Mouse (Mus musculus) macrophage (primary cell): ENCODE results near the gene Gm27029. TPM values are rescaled to one million over a fixed set of nuclear protein-coding genes. Genes with fewer than 3 reads are reported as not detected.
"Not testable (repeated sequence)": the region's sequence is repeated elsewhere in the genome, so short reads cannot be mapped to it uniquely, and the experiment has no call there.

Experiments used
- H3K27ac ChIP-seq: fragments of 350-480 bp; formaldehyde crosslinking; 2 replicates; pipeline ENCODE4 v1.9.0; 2021
- H3K36me3 ChIP-seq: fragments of 350-480 bp; formaldehyde crosslinking; 2 replicates; pipeline ENCODE4 v1.9.0; 2021; ENCODE audit errors: inconsistent target
- H3K4me3 ChIP-seq: fragments of 350-480 bp; formaldehyde crosslinking; 2 replicates; pipeline ENCODE4 v1.9.0; 2021; ENCODE audit errors: inconsistent target
- H3K79me2 ChIP-seq: fragments of 350-480 bp; formaldehyde crosslinking; 2 replicates; pipeline ENCODE4 v1.9.0; 2021; ENCODE audit errors: inconsistent target
- WGBS: methylation state at CpG from one replicate; pipeline ENCODE4 v1.1.7; 2026; ENCODE audit warnings: inconsistent platforms; ENCODE audit not compliant: missing documents; 5-methylcytosine and 5-hydroxymethylcytosine counted together
- polyA plus RNA-seq: library from polyadenylated mRNA; stranded (reverse); fragments of 250-400 nt; gene quantifications from 3 replicates; pipeline ENCODE4 v1.2.4, GENCODE M21; 2018; ENCODE audit warnings: inconsistent platforms

Gm27029 gene
- polyA plus RNA-seq, 1 experiment from 2014 or later: not detected

DNA sequence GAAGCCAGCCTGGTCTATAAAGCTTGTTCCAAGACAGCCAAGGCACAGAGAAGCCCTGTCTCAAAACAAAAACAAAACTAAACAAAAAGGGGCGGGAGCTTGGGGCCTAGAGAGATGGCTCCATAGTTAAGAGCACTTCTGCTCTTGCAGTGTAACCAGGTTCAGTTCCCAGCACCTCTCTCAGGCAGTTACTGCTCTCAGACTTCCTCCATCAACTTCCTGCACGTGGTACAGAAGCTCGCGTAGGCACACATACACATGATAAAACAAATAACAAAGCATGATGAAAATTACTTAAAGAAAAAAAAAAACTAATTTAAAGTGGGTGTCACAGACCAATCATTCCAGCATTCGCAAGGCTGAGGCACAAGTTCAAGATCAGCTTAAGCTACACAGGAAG is 4.4 kb downstream of the Gm27029 start:
- H3K36me3 ChIP-seq: no peaks in the 10 kb centered on the region
- no peaks in the 10 kb centered on the region; the same call in 1 of the 2 replicates for H3K79me2 ChIP-seq
- H3K27ac ChIP-seq: no peak overlapping the region
- WGBS: 97% methylated on average over 3 of the region's 5 CpGs
- H3K4me3 ChIP-seq: no peak overlapping the region

DNA sequence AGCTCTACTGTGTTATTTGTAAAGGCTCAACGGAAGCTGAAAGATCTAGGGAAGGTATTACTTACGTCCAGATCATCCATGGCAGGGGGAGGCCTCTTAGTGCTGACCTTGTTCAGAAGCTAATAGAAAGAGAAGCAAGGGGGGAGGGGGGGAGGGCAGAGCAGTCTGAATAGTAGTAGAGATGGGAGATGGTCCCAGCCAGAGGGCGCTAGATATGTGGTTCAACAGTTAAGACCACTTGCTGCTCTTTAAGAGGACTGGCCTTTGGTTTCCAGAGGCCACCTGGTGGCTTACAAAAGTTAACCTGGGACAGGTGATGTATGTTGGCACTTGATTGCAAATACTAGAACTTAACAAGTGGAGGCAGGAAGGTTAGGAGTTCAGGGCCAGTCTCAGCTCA is 5.0 kb downstream of the Gm27029 start:
- no peaks in the 10 kb centered on the region for H3K36me3 ChIP-seq
- WGBS: 88% methylated on average over 3 of the region's 3 CpGs
- H3K4me3 ChIP-seq: no peak overlapping the region
- H3K27ac ChIP-seq: no peak overlapping the region
- H3K79me2 ChIP-seq: no peaks in the 10 kb centered on the region; the same call in 1 of the 2 replicates

DNA sequence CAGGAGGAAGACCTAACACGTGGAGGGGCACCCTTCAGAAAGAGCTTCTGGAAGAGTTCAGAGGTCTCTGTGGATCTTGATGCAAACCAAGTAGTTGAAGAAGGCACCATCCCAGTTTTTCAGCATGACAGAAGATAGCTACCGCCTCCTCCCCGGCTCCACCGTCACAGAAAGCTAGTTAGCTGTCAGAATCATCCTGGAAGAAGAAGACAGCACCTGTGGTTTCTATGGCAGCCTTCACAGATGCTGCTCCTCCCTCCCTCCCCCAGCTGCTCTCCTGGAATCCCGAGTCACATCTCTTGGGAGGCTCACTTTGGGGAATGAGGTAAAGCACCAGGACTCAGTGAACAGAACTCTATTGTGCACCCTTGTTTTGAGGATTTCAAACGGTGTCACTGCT is 5.6 kb downstream of the Gm27029 start:
- WGBS: 86% methylated on average over 6 of the region's 6 CpGs
- no peak overlapping the region for H3K27ac ChIP-seq
- H3K36me3 ChIP-seq: no peaks in the 10 kb centered on the region
- H3K79me2 ChIP-seq: no peaks in the 10 kb centered on the region; the same call in 1 of the 2 replicates
- no peak overlapping the region for H3K4me3 ChIP-seq

DNA sequence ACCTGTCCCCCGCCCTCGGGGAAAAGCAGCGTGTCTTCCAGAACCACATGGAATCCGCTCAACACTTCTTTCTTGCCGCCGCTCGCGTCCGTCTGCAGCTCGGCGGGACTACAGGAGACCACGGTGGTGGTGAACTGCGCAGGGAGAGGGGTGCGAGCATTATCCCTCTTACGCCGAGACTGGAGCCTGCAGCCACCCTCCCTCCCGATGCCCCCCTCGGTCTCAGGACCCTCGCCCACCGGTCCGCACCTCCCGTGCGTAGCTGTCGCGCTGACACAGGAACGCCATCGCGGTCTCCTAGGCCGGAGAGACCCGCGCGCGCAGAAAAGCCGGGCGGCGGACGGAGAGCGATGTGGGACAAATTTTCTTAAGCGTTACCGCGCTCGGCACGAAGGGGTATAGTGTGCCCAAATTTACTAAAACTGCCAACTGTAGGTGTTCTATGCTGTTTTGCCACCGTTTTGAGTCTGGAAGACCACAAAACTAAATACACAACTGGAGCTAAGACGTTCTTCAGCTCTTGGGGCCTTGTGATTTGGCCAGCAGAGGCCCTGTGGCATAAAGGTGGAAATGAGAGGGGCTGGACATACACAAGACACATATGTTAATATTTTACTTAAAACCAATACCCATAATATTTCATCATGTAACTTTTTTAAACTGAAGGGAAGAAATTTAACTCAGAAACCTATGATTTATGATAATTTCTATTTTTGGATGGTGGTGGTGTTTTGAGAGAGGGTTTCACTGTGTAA is 7.3 kb downstream of the Gm27029 start, which contains the start of gene Aarsd1:
Aarsd1 (minus strand) TSS at position 515 of the 755 bp plus-strand sequence.
- peak within 1 kb of the TSS; percentile 21; the same call in 1 of the 2 replicates for H3K27ac ChIP-seq

DNA sequence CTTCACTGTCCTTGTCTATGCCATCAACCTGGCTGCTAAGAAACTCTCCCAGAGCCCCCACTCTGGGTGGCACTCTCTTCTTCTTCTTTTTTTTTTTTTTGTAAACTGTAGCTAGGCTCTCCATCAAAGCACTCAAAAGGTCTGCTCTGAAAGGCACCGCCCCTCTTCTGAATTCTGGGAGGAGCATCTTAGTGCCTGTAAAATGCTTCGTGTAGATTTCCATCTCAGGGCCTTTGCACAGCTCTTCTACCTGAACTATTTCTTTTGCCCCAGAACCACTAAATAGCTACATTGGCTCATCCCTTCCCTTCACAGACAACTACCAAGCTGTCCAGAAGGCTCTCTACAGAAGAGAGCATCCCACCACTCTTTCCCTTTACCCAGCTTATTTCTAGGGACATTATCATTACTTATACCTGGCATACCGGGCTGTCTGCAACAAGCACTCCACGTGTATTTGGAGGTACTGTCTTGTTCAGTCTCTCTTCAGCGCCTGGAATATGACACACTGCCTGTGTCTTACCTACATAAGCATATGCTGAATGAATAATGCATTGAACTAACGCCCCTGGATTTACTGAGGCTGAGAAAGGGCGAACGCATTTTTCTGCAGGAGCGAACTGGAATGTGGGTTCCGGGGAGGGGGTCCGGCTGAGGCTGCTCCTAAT is 8.0 kb downstream of the Gm27029 start:
- Histone ChIP-seq H3K36me3 (0 out of 2 replicates have a peak, but pooled peaks cover 7% of the 10 kb centered on the region), H3K27ac (peak overlapping the region; percentile 21; the same call in 1 of the 2 replicates), H3K4me3 (peak overlapping the region; percentile 78), H3K79me2 (no peaks in the 10 kb centered on the region; the same call in 1 of the 2 replicates)
- WGBS: 3% methylated on average over 11 of the region's 11 CpGs

More for the DNA sequence above, 7.3 kb downstream of the Gm27029 start, which contains the start of gene Aarsd1:
- H3K36me3 ChIP-seq: 0 out of 2 replicates have a peak, but pooled peaks cover under 1% of the 10 kb centered on the region
- no peaks in the 10 kb centered on the region; the same call in 1 of the 2 replicates for H3K79me2 ChIP-seq
- peak within 1 kb of the TSS; percentile 78 for H3K4me3 ChIP-seq
- WGBS: 2% methylated on average over 39 of the region's 45 CpGs

DNA sequence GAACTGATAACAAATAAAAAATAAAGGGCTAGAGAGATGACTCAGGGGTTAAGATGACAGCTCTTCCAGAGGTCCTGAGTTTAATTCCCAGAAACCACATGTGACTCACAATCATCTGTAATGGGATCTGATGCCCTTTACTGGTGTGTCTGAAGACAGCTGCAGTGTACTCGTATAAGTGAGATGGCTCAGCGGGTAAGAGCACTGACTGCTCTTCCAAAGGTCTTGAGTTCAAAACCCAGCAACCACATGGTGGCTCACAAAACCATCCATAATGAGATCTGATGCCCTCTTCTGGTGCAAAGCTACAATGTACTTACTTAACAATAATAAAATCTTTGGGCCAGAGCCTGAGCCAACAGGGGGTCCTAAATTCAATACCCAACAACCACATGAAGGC is 9.3 kb downstream of the Gm27029 start:
- 100% methylated on average over 2 of the region's 2 CpGs for WGBS
- no peak overlapping the region for H3K4me3 ChIP-seq
- H3K79me2 ChIP-seq: no peaks in the 10 kb centered on the region; the same call in 1 of the 2 replicates
- H3K27ac ChIP-seq: no peak overlapping the region
- H3K36me3 ChIP-seq: 0 out of 2 replicates have a peak, but pooled peaks cover 15% of the 10 kb centered on the region

DNA sequence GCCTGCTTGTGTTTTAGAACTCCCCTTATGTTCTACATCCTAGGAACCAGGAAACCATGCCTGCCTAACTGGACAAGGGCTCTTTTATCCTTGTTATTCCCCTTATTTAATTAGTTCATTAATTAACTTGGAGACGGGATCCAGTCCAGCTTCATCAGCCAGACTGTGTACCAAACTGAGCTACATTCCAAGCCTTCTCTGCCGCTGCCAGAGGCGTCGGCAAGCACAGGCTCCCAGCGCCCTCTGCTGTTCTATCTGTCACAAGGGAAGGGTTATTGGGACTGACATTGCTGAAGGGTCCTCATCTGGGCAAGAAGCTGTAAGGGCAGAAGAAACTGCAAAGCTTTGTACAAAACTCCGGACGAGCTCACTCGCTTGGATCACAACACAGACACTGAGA is 29.5 kb downstream of the Gm27029 start:
- Histone ChIP-seq H3K27ac (no peak overlapping the region), H3K79me2 (no peaks in the 10 kb centered on the region), H3K36me3 (no peaks in the 10 kb centered on the region), H3K4me3 (no peak overlapping the region)
- 5% methylated on average over 8 of the region's 8 CpGs for WGBS

DNA sequence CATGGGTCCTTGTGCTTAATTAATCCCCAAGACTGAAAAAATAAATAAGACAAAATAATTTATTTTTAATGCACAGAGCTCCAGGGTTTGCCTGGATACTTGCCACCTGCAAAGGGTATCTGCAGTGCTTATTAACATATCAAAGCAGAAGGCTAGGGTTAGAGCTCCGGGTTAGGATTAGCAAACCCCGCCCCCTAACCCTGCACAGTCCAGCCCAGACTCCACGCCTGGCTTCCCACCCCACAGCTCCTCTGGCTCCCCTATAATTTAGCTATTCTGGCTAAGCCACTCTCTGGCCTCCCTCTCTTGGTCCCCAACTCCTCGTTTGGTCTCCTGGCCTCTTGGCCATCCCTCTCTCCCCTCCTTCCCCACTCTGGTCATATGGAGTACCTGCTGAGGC is 42.8 kb downstream of the Gm27029 start:
- 51% methylated on average over 4 of the region's 4 CpGs for WGBS

DNA sequence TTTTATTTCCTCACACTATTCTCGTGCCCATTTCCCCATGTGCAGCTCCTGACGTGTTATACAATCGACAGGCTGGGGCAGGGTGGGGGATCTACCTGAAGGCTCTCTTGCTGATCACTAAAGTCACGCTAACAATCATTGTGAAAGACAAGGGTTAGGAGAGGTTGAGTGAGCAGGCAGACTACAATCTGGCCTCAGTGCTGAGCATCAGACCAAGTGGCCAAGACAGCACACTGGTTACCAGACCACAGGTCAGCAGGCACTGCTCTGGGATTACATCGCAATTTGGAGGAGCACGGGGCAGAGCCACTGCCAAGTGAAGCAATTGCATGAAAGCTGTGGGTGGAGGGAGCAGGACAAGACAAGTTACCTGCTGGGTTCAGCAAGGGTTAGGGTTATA is 45.7 kb downstream of the Gm27029 start:
- no peaks in the 10 kb centered on the region for H3K79me2 ChIP-seq
- no peak overlapping the region for H3K27ac ChIP-seq
- H3K4me3 ChIP-seq: no peak overlapping the region
- no peaks in the 10 kb centered on the region for H3K36me3 ChIP-seq
- 76% methylated on average over 6 of the region's 6 CpGs for WGBS

More for the DNA sequence above, 42.8 kb downstream of the Gm27029 start:
- Histone ChIP-seq H3K4me3 (no peak overlapping the region), H3K36me3 (no peaks in the 10 kb centered on the region), H3K79me2 (no peaks in the 10 kb centered on the region), H3K27ac (no peak overlapping the region)

DNA sequence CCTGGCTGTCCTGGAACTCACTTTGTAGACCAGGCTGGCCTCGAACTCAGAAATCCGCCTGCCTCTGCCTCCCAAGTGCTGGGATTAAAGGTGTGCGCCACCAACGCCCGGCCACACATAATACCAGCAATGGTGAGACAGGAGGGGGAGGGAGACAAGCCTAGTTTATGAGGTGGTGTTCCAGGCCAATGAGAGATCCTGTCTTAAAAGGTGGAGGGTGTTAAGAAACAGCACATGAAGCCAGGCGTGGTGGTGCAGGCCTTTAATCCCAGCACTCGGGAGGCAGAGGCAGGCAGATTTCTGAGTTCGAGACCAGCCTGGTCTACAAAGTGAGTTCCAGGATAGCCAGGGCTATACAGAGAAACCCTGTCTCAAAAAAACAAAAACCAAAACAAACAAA is 46.4 kb downstream of the Gm27029 start:
- not testable (repeated sequence) for H3K36me3 ChIP-seq, H3K4me3 ChIP-seq, H3K79me2 ChIP-seq, H3K27ac ChIP-seq
- WGBS: 100% methylated on average over 6 of the region's 8 CpGs

DNA sequence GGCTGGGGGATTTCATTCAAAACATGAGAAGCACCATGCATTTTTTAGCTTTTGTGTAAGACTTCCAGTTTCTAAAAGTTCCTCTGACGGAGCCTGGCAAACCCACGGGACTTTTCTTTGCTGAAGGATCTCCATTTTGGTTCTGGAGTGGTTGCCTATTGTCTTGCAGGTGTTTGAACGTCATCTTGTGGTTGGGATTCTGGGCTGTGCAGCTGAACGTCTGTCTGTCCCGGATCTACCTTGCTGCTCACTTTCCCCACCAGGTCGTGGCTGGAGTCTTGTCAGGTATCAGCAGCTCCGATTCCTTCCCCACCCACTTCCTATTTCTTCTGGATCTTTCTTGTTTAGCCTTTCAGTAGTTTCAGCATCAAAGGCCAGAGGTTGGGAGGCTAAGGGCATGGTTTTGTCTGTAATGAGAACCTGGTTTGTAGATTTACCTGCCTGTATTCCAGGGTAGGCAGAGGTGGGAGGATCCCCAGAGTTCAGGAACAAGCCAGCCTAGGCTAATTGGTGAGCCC is 50.1 kb downstream of the Gm27029 start:
- 32% methylated on average over 7 of the region's 7 CpGs for WGBS
- H3K79me2 ChIP-seq: no peaks in the 10 kb centered on the region
- H3K36me3 ChIP-seq: no peaks in the 10 kb centered on the region
- no peak overlapping the region for H3K27ac ChIP-seq
- H3K4me3 ChIP-seq: no peak overlapping the region

DNA sequence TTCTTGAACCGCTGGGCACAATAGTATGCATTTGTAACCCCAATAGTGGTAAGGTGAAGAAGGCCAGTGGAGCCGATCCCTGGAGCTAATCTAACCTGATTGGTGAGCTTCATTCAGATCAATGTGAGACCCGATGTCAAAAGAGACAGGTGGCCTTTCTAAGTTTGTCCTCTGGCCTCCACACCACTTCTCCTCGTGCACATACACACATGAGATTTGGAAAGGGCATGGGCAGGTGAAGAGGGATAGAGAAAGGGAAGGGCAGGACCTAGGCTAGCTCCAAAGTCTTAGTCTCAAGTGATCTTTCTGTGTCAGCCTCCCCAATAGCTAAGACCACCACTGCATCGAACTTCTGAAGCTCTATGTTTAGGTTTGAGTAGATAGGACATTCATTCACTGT is 54.5 kb downstream of the Gm27029 start:
- no peaks in the 10 kb centered on the region for H3K79me2 ChIP-seq

DNA sequence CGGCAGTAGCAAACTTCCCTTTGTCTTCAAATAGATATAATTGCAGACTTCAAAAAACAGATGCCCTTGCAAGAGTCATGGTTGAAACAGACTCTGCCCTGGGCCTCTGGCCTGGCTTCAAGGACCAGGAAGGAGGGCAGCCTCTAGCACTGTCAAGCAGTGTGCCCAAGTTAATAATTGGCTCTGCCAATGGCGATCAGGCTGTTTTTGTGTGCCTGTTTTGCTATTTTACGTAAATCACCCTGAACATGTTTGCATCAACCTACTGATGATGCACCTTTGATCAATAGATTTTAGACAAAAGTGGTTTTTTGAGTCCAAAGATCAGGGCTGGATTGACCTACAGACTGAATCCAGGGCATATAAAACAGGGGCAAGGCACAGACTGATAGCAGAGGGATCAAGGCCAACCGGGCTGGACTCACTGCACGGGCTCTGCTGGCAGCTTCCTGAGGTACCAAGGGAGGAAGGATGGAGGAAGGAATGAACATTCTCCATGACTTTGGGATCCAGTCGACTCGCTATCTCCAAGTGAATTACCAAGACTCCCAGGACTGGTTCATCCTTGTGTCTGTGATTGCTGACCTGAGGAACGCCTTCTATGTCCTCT is 57.2 kb downstream of the Gm27029 start, which contains the start of gene G6pc:
G6pc (plus strand) TSS at position 236 of the 610 bp plus-strand sequence.
- Histone ChIP-seq H3K4me3 (no peak within 1 kb of the TSS), H3K36me3 (no peaks in the 10 kb centered on the region), H3K79me2 (no peaks in the 10 kb centered on the region), H3K27ac (no peak within 1 kb of the TSS)
- 94% methylated on average over 8 of the region's 8 CpGs for WGBS

More for the DNA sequence above, 54.5 kb downstream of the Gm27029 start:
- Histone ChIP-seq H3K4me3 (no peak overlapping the region), H3K36me3 (no peaks in the 10 kb centered on the region), H3K27ac (no peak overlapping the region)
- 78% methylated on average over 5 of the region's 5 CpGs for WGBS

DNA sequence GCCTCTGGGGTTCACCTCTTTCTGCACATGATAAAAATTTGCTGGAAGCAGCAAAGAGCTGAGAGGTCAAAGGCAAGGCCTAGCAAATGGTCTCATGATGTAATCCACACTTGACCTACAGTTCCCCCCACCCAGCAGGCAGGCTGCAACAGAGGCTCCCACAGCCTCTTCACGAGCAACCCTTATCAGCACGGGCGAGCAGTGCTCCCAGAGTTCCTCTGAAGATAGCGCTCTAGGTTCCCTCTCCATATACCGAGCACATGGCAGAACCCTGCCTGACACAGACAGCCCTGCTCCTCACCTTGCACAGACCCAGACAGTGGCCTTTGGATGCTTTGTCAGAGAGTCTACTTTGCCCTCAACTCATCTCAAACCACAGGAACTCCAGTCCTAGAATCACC is 60.1 kb downstream of the Gm27029 start:
- no peaks in the 10 kb centered on the region for H3K36me3 ChIP-seq
- 88% methylated on average over 5 of the region's 5 CpGs for WGBS
- H3K27ac ChIP-seq: no peak overlapping the region
- no peaks in the 10 kb centered on the region for H3K79me2 ChIP-seq
- no peak overlapping the region for H3K4me3 ChIP-seq
